Comparison of ENCODE assay signal across 19 mouse cellular contexts in the genomic region with DNA sequence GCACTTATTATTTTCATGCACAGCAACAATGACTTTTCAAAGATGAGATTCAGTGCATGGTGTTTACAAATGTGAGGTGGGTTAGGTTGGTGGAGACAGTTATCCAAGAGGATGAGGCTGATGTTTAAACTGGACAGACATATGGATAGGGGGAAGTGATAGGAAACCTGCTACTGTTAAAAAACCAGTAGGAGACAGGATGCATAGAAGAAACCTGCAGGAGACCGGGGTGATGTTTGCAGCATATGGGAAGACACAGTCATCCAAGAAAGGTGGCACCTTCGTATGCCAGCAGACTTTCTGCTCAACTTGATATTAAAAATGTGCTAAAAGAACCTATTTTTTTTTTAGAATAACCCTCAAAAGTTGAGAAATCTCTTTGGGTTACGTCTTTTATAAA.
DNase-seq lines count a peak whose midpoint lies in the region; ATAC-seq lines count a peak whose summit lies in the region.
"Had no signal": no experiment of that assay in that cellular context is flagged by ENCODE, and none has a peak within 500 bp of the region (broad histone marks: within the 10 kb centered on the region; RNA-seq: fewer than 3 reads in every experiment).

No protein-coding gene starts in this region.

- H3K9ac ChIP-seq in forebrain, embryonic 15.5 days (replicated peaks): no peak overlapping the region
- no peak overlapping the region for H3K9ac ChIP-seq in forebrain, embryonic 14.5 days (ENCODE audit: low read length)
- H3K9ac ChIP-seq in hindbrain, embryonic 14.5 days: no peak overlapping the region
- H3K9ac ChIP-seq in hindbrain, embryonic 16.5 days (ENCODE audit: low read depth, low read length): no peak overlapping the region
- no peak overlapping the region for H3K9ac ChIP-seq in neural tube, embryonic 13.5 days
- H3K9ac ChIP-seq: embryonic facial prominence, embryonic 15.5 days; heart, embryonic 12.5 days; liver, postnatal 0 days had no signal

- H3K27me3 ChIP-seq in forebrain, embryonic 15.5 days: no peaks in the 10 kb centered on the region
- H3K27me3 ChIP-seq in forebrain, embryonic 14.5 days (replicated peaks; ENCODE audit: control insufficient read depth, insufficient read depth, low read length): no peaks in the 10 kb centered on the region
- no peaks in the 10 kb centered on the region for H3K27me3 ChIP-seq in hindbrain, embryonic 14.5 days (ENCODE audit: control insufficient read depth, insufficient read depth, low read length)
- no peaks in the 10 kb centered on the region for H3K27me3 ChIP-seq in hindbrain, embryonic 16.5 days (replicated peaks; ENCODE audit: control insufficient read depth, insufficient read depth, low read length)
- no peaks in the 10 kb centered on the region for H3K27me3 ChIP-seq in neural tube, embryonic 13.5 days
- H3K27me3 ChIP-seq: embryonic facial prominence, embryonic 15.5 days; heart, embryonic 12.5 days had no signal

- H3K27ac ChIP-seq in forebrain, embryonic 15.5 days (replicated peaks): 0 out of 2 replicates have a peak overlapping the region, but pooled peaks have one; percentile 19
- no peak overlapping the region for H3K27ac ChIP-seq in forebrain, embryonic 14.5 days (ENCODE audit: low read depth, low read length)
- H3K27ac ChIP-seq in hindbrain, embryonic 14.5 days: peak overlapping the region; percentile 57; the same call in 1 of the 2 replicates
- H3K27ac ChIP-seq in hindbrain, embryonic 16.5 days (ENCODE audit: low read depth, low read length): no peak overlapping the region; the same call in 1 of the 2 replicates
- peak overlapping the region; percentile 59 for H3K27ac ChIP-seq in neural tube, embryonic 13.5 days (replicated peaks)
- H3K27ac ChIP-seq: embryonic facial prominence, embryonic 15.5 days; limb, embryonic 10.5 days; stomach, postnatal 0 days had no signal

- H3K4me3 ChIP-seq in forebrain, embryonic 15.5 days: no peak overlapping the region
- no peak overlapping the region for H3K4me3 ChIP-seq in forebrain, embryonic 14.5 days (ENCODE audit: low read depth, low read length)
- no peak overlapping the region for H3K4me3 ChIP-seq in hindbrain, embryonic 14.5 days (replicated peaks; ENCODE audit: low read length)
- no peak overlapping the region for H3K4me3 ChIP-seq in hindbrain, embryonic 16.5 days (ENCODE audit: low read length)
- H3K4me3 ChIP-seq in neural tube, embryonic 13.5 days: no peak overlapping the region
- H3K4me3 ChIP-seq: embryonic facial prominence, embryonic 15.5 days; heart, embryonic 12.5 days; limb, embryonic 10.5 days had no signal

- H3K36me3 ChIP-seq in forebrain, embryonic 15.5 days: no peaks in the 10 kb centered on the region
- H3K36me3 ChIP-seq in forebrain, embryonic 14.5 days (ENCODE audit: control insufficient read depth, insufficient read depth, low read length): no peaks in the 10 kb centered on the region
- no peaks in the 10 kb centered on the region for H3K36me3 ChIP-seq in hindbrain, embryonic 14.5 days (replicated peaks; ENCODE audit: control insufficient read depth, insufficient read depth)
- H3K36me3 ChIP-seq in hindbrain, embryonic 16.5 days (ENCODE audit: control insufficient read depth, insufficient read depth, low read length): no peaks in the 10 kb centered on the region
- no peaks in the 10 kb centered on the region for H3K36me3 ChIP-seq in neural tube, embryonic 13.5 days
- H3K36me3 ChIP-seq: embryonic facial prominence, embryonic 15.5 days; heart, embryonic 12.5 days; limb, embryonic 10.5 days had no signal

- ATAC-seq in forebrain, embryonic 15.5 days (replicated peaks): no peak
- no peak for ATAC-seq in forebrain, embryonic 14.5 days
- ATAC-seq in hindbrain, embryonic 14.5 days (ENCODE audit: low FRiP score): no peak
- no peak for ATAC-seq in hindbrain, embryonic 16.5 days
- ATAC-seq in neural tube, embryonic 13.5 days (ENCODE audit: low read depth): no peak
- ATAC-seq: liver, postnatal 0 days had no signal

- 59% methylated on average over 3 of the region's 3 CpGs for WGBS in forebrain, embryonic 15.5 days
- 61% methylated on average over 3 of the region's 3 CpGs for WGBS in forebrain, embryonic 14.5 days
- WGBS in hindbrain, embryonic 14.5 days: 70% methylated on average over 3 of the region's 3 CpGs
- 66% methylated on average over 3 of the region's 3 CpGs for WGBS in hindbrain, embryonic 16.5 days
- WGBS in neural tube, embryonic 13.5 days: 59% methylated on average over 3 of the region's 3 CpGs

- no peaks in the 10 kb centered on the region for H3K9me3 ChIP-seq in forebrain, embryonic 15.5 days
- H3K9me3 ChIP-seq in forebrain, embryonic 14.5 days (replicated peaks; ENCODE audit: control insufficient read depth, low read length): no peaks in the 10 kb centered on the region
- no peaks in the 10 kb centered on the region for H3K9me3 ChIP-seq in hindbrain, embryonic 14.5 days (ENCODE audit: control insufficient read depth, low read length)
- H3K9me3 ChIP-seq in hindbrain, embryonic 16.5 days (ENCODE audit: control insufficient read depth, low read length): no peaks in the 10 kb centered on the region
- no peaks in the 10 kb centered on the region for H3K9me3 ChIP-seq in neural tube, embryonic 13.5 days
- H3K9me3 ChIP-seq: embryonic facial prominence, embryonic 15.5 days; heart, embryonic 12.5 days; limb, embryonic 10.5 days had no signal

- DNase-seq in forebrain, embryonic 14.5 days (ENCODE audit: low spot score): no peak
- DNase-seq in hindbrain, embryonic 14.5 days (ENCODE audit: low spot score): peak; percentile 22
- no peak for DNase-seq in neural tube, embryonic 10.5 days (ENCODE audit: extremely low spot score, low spot score)
- DNase-seq in telencephalon, adult 2 months (ENCODE audit: low read depth, low spot score): peak; percentile 49
- DNase-seq in B cell, adult 2 months: no peak
- DNase-seq: gastrocnemius, postnatal 10 days; heart, adult 11 months; heart, postnatal 14 days; kidney, adult 11 months; liver, postnatal 0 days; lung, postnatal 10 days; thymus, postnatal 14 days had no signal

- no peak overlapping the region for H3K4me2 ChIP-seq in forebrain, embryonic 15.5 days (replicated peaks)
- H3K4me2 ChIP-seq in forebrain, embryonic 14.5 days (ENCODE audit: low read length): no peak overlapping the region
- H3K4me2 ChIP-seq in hindbrain, embryonic 14.5 days (replicated peaks): no peak overlapping the region
- H3K4me2 ChIP-seq in hindbrain, embryonic 16.5 days (ENCODE audit: low read length): no peak overlapping the region
- no peak overlapping the region for H3K4me2 ChIP-seq in neural tube, embryonic 13.5 days
- H3K4me2 ChIP-seq: embryonic facial prominence, embryonic 15.5 days; heart, embryonic 12.5 days had no signal

- H3K4me1 ChIP-seq in forebrain, embryonic 15.5 days: peaks cover 18% of the 10 kb centered on the region
- peaks cover 10% of the 10 kb centered on the region for H3K4me1 ChIP-seq in forebrain, embryonic 14.5 days (ENCODE audit: control insufficient read depth, insufficient read depth, low read length)
- peaks cover 19% of the 10 kb centered on the region for H3K4me1 ChIP-seq in hindbrain, embryonic 14.5 days (replicated peaks; ENCODE audit: control insufficient read depth, insufficient read depth, low read length)
- peaks cover 1% of the 10 kb centered on the region; the same call in 1 of the 2 replicates for H3K4me1 ChIP-seq in hindbrain, embryonic 16.5 days (ENCODE audit: control insufficient read depth, insufficient read depth, low read depth, low read length)
- H3K4me1 ChIP-seq in neural tube, embryonic 13.5 days (replicated peaks): peaks cover 16% of the 10 kb centered on the region
- H3K4me1 ChIP-seq: embryonic facial prominence, embryonic 15.5 days; heart, embryonic 12.5 days had no signal

Comparison
In these comparisons a context has a peak if more than half of its experiments do, and no peak if none do; other contexts are left out.
1. H3K27ac ChIP-seq: peak in forebrain, embryonic 15.5 days (single experiment), hindbrain, embryonic 14.5 days (single experiment) and neural tube, embryonic 13.5 days (single experiment); none in forebrain, embryonic 14.5 days (single experiment) and hindbrain, embryonic 16.5 days (single experiment).
2. DNase-seq: peak in hindbrain, embryonic 14.5 days (single experiment) and telencephalon, adult 2 months (single experiment); none in forebrain, embryonic 14.5 days (single experiment), neural tube, embryonic 10.5 days (single experiment) and B cell, adult 2 months (0 of 2).